Mouse (Mus musculus) spleen, postnatal 14 days (tissue): ENCODE results near the gene Ddx6.
"Not testable (repeated sequence)": the region's sequence is repeated elsewhere in the genome, so short reads cannot be mapped to it uniquely, and the experiment has no call there.

ENCODE experiments used
- DNase-seq, 2 experiments: peaks; one replicate each; pipeline ENCODE4 v3.0.0; 2021 to 2022; ENCODE audit warnings: low spot score in 2 of 2

Gene Ddx6

DNA sequence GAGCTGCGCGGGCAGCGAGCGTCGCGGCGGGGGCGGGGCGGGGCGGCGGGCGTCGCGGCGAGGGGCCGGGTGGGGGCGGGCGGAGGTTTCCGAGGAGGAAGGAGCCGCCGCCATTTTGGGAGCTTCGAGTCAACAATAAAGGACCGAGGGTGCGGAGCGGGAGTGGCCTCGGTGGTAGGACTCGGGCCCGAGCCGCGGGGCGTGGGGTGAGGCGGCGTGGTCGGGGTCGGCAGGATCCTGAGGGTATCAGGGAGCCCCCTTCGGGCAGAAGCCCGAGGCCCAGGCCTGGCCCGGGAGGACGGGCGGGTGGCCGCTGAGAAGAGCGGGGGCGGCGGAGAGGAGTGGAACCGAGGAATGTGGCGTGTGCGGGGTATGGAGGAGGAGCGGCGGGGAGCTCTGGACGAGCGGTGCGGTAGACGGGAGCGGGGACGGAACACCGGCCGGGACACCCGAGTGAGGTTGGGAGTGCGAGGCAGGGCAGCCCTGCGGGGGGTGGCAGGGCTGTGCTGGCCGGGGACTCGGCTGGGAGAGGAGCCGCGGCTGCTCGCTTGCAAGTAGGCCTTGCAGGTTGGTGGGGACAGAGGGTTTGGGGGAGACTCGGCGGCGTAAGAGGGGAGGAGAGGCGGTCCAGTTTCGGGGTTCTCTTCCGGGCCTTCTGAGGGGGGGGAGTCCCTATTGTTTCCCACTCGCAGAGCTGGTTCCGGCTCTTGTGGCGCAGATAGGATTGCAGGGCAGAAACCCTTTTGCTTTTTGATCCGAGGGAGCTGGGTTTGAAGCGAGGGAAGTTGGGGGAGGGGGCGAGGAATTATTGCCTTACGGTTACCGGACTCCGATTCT lies at the start of gene Ddx6:
Ddx6 (plus strand) TSS at position 114 of the 837 bp plus-strand sequence.
- peak; percentile 57 to 72 for DNase-seq

DNA sequence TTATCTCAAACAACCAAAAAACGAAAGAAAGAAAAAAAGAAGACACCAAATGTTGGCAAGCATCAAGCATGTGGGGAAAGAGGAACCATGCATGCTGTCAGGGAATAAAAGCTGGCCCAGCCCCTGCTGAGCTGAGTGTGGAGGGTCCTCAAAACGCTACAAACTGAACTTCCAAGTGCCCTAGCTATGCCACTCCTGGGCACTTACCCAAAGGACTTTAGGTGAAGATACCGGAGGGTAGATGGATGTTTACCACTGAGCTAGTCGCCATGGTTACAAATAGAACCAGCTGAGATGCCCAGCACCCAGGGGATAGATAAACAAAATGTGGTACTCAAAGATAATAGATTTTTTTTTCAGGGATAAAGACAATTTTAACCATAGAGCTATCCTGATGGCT lies 43.1 kb upstream of the Ddx6 start, which contains the start of gene Cxcr5:
Cxcr5 (minus strand) TSS at position 281 of the 400 bp plus-strand sequence.
- DNase-seq = no peak

DNA sequence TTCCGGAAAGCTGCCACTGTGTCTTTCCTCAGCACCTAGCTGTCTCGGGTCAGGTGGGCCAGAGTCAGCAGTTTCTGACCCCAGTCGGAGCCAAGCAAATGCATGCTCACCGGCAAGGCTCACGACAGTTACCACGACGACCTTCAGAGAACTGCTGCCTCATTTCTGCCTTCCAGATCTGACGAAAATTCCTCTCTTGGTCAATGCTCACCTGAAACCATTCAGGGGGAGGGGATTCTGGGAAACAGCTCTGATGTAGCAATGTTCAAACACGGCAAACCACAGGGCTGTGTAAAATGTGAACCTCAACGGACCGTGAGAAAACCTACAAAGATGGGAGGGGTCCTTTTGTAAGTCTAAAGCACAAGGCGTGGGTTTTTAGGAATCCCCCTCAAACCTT lies 41.8 kb upstream of the Ddx6 start:
- DNase-seq = no peak

DNA sequence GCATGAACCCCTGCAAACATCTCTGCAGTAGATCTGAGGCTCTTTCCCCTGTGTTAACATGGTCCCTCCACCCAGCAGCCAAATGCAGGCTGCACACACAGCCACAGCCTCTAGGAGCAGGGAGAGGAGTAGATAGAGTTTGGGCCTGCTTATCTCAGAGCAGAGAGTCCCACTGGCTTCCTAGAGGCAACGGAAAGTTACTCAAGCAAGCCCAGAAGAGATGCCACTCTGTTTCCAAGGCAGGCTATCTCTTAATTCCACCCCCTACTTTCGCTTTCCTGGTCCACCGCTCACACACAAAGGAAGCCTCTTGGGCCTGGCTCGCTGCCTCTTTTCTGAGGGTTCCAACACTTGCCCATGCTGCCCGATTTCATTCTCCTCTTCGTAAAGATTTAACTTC lies 39.3 kb upstream of the Ddx6 start:
- no peak for DNase-seq

DNA sequence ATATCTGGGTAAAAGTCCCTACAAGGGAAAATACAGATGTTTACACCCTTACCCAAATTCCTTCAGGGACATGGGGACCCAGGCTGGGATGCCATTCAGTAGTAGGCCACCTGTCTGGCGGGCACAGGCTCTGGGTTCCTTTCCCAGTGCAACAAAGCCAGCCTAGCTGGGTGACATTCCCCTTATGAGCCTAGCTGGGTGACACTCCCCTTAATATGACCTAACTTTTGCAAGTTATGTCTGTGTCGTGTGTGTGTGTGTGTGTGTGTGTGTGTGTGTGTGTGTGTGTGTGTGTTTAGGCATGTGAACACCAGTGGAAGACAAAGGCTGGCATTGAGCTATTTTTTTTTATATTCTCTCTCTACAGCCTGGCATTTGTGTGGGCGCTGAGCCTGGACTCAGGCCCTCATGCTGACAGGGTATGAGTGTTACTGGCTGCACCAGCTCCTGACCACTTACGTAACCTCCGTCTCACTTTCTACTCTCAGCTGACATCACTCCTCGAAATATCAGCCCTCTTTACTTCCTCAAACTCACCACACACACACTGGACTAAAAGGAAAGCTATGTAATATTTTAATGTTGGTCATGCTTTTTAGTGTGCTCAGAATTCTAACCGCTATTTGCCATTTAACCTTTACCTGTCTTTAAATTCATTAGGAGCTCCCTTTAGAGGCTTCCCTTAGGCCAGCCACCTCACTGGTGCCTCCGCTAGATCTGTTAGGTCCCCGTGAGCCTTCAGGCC lies 37.2 kb upstream of the Ddx6 start:
- no peak for DNase-seq

DNA sequence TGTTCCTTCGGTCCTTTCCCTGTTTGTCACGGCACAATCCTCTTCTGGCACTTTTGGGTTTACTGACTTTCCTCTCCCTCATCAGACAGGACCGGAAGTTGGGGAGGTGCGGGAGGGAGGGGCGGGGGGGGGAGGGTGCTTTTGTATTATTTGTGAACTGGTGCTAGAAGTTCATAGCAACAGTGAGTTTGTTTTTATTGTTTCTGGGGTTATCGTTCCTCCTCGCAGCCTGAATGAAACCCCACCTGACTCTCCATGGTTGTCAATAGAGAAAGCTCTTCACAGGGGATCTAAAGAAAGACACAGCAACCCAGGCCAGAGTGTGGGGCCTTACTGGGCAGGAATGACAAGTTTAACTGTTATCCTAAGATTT lies 36.6 kb upstream of the Ddx6 start:
- no peak for DNase-seq

DNA sequence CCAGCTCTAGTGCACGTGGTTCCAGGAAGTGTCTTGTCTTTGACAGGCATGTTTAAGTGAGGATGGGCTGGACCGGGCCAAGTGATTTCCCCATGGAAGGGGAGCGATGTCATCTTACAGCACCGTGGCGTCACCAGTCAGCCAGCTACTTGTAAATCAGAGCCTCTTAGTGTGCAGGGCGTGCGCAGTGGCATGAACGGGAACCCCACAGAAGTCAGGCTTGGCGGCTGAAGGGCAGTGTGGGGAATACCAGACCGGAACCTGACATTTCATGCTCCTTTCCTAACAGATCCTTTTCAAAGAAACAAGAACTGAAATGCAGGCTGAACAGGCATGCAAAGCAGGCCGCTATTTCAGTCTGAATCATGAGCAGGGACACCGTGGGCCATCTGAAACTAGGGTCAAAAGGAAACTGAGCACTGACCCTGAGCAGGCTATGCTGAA lies 33.7 kb upstream of the Ddx6 start:
- DNase-seq = peak; percentile 24 to 54

DNA sequence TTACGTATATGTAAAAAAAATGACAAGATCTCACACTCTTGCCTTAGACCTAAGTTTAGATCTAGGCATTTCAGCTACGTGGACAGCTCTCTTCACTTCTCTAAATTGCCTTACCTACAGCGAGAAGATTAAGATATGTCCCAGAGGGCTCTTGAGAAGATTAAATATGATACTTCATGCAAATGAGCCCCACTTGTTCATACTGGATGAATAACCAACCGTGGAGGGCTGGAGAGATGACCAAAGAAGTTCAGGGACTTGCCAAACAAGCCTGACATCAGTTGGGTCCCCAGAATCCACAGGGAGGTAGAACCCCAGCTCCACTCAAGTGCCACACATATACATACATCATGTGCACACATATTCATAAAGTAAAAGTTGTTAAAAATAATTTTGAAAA lies 31.4 kb upstream of the Ddx6 start:
- no peak for DNase-seq

DNA sequence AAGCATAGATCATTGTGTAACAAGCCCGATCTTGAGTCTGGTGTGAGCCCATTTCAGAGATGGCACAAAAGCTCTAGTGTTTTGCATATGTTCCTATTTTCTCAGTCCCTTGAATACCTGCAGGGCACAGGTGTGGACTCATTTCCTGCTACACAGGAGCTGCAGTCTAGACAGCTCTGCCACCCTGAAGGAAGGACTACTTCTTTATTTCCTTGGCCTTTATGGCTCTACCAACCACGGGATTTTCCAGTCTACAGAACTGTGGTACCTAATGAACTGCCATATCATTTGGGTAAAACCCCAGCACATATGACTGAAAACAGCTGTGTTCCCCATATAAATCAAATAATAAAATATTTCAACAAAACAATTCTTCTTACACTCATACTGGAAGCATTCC lies 29.6 kb upstream of the Ddx6 start:
- no peak for DNase-seq

DNA sequence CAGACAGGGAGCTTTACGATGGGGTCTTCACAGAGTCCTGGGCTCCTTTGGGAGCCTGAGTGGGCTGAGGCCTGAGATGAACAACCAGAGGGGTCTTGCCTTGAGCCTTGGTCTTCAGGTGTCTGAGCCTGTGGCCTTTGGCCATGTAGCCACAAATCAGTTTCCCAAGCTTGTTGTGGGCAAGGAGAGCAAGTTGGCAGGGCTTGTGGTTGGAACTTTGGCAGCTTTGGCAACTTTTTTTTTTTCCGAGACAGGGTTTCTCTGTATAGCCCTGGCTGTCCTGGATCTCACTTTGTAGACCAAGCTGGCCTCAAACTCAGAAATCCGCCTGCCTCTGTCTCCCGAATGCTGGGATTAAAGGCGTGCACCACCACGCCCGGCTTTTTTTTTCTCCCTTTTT lies 28.6 kb upstream of the Ddx6 start:
- not testable (repeated sequence) for DNase-seq

DNA sequence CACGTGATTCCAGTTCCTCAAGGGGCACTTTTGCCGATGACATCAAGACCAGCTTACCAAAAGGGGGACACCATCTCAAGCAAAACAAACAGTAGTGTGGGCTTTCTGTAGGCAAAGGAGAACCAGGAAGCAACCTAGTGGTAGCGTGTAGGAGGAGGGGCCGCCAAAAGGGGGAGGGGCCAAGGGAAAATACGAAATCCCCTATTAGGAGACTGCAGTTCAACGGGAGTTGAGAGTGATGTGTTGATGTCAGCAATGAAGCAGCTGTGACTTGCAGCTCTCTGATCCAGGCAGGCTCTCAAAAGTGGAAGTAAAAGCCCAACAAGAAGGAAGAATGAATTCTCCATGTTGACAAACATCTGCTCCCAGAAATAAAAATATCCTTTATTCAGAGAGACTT lies 25.3 kb upstream of the Ddx6 start:
- DNase-seq = peak; percentile 55 to 68

DNA sequence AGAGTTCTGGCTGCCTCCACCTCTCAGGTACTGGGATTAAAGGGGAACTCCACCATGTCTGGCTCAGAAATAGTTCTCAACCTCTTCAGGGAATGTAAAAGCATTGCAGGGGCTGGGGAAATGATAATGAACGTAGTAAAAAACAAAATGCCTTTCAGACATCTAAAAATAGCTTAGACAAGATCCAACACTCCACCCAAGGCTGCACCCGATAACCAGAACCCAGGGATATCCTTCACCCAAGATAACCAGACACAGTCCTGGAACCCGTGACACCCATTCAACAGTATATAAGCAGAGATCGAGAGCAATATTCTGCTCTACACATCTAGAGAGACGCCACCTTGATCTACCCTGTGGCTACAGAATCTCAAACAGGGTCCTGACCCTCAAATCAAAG lies 24.6 kb upstream of the Ddx6 start:
- no peak for DNase-seq

DNA sequence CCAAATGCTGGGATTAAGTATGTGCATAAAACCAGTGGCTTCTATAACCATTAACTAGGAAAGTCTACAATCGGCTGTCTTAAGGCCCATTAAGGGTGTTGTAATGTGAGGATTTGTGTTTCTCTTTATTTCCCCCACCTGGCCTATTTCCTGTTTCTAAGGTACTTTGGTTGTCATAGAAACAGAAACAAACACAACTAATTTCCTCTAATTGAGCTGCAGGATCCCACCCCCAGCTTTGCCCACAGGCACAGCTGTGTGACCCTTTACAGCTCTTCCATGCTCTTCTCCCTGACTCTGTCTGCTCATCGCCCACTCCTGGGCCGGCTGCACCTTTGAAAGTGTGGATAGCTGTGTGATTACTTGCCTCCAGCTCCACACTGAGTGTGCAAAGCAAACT lies 23.3 kb upstream of the Ddx6 start:
- no peak for DNase-seq

DNA sequence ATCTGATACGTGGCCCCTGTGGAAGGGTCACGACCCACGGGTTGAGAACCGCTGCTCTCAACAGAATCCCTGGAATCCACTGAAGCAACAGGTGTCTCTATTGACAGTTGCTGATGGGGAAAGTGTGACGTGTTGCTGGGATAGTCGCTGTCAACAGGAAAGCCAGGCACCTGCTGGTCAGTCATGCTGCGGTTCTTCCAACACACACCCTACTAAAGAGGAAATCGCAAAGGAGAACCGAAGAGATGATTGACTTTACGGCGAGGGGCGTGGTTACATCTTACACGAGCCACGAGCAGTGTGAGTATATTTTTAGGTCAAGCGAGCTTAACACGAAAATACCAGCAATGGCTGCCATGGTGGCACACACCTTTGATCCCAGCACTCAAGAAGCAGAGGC lies 22.3 kb upstream of the Ddx6 start:
- peak; percentile 40 to 56 for DNase-seq

DNA sequence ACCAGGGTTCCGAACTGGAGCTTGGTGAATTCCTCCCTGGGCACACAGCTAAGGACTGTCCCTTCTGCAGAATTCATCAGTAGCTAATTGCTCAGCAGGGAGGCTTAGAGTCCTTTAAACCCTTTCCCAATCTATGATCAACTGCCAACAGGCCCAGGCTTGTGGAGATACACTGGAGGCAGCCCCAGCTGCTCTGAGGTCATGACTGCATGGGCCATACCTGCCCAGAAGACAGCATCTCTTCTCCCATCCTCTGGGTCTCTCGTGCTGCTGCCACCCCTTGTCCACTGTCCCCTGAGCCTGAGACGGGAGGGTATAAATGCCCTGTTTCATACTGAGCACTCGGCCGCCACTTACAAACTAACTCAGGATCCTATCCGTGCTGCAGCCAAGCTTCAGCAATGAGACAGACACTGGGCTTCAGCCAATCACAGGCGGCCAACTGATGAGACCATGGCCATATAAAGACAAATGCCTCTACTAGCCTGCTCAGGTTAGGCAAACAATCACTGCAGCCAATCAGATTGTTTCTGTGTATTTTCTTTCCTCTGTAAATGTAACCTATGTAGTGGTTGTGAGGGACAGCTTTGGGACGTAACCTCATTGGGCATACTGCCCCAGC lies 17.9 kb upstream of the Ddx6 start:
- DNase-seq = no peak

DNA sequence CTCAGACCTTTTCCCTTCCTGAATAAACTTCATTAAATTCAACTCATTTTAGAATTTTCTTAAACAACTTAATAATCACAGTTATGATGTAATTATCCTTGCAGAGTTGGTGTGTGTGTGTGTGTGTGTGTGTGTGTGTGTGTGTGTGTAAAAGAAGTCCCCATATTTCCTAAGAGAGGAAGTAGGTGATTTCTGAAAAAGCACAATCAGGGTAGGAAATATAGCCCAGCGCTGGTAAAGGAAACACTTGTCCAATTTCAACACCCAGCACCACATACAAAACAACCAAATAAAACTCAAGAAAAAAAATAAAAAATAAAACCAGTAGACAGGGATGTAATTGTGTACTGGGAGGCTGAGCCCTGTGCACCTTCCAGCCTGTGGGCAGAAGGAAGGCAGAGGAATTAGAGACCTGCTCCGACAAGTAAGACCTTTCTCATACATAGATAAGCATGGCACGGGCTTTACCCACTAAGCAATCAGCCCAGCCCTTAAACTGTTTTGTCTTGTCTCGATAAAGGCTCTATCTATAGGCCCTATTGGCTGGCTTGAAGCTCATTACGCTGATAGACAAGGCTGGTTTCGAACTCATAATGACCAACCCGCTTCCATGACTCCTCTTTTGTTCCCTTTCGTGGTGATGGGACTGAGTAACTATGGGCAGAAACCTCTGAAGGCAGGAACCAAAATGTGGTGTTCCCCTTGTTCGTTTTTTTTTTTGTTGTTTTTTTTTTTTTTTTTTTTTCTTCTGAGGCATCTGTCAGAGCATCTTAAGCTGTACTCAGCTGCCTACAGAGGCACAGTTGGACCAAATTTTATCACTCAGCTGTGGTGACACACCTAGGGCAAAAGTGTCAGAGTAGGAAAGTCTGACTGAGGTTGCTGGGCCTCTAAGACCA lies 17.2 kb upstream of the Ddx6 start:
- no peak for DNase-seq

DNA sequence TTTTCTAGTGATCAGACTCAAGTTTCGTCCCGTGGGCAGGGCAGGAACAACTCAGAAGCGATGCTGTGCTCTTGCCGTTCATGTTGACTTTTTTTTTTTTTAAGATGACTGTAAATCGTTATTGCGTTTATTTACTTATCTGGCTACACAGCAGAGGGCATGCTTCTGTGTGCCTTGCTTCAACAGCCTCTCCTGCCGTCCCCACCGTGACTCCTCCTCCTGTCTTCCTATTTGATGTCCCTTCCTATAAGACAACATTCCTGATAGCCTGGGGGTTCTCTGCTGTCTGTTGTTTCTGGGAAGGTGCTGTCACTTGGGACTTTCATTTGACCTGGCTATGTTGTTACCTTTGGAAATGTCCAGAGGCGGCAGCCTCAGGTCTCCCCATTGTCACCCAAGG lies 16.1 kb upstream of the Ddx6 start:
- DNase-seq = no peak

DNA sequence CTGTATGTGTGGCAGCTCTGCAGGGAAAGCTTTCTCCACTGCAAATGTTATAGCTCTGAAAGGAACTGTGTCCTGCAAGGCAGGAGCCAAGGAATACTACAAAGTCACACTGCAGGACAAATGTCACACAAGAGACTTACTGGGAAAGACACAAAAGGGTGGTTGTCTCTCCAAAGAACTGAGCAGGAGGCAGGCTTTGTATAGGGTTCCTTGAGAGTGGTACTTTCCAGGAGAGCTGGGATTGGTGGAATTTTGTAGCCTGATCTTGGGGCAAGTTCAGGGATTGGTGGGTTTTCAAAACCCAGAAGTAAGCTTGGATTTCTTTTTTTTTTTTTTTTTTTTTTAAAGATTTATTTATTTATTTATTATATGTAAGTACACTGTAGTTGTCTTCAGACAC lies 15.6 kb upstream of the Ddx6 start:
- DNase-seq = no peak

DNA sequence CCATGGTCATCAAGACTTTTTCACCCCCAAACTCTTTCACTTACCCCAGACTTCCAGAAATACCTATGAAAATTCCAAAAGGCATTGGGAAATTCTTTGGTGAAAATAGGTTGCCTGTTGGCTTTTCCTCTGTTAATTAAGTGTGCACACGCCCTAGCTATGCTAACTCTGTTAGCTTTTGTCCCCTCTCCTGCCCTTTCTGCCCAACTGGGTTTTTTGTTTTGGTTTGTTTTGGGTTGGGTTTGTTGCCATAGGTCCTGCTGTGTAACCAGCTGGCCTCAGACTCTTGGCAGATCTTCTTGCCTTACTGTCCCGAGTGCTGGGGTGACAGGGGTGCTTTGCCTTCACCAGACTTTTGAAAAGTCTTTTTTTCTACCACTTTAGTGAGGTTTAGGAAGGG lies 13.7 kb upstream of the Ddx6 start:
- DNase-seq = no peak

DNA sequence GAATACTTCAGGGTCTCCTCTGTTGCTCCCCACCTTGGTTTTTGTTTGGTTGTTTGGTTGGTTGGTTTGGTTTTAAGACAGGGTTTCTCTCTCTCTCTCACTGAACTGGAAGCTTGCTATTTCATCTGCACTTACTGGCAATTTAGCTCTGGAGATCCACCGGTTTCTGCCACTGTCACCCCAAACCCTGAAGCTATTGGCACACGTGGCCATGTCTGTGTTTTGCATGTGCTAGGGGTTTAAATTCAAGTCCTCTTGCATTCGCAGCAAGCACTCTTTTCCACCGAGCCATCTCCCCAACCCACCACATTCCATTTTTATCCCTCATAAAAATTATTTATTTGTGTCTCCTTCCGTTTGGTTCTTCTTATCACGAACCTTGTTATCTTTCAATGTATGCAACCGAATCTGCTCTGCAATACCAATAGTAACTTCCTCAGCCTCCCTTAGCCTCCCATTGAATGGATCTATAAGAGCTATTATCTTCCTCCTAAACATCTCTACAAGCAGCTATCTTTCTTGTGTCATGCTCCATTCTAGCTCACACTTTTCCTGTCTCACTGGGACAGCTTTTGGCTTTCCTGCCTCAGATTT lies 13.0 kb upstream of the Ddx6 start:
- DNase-seq = no peak

DNA sequence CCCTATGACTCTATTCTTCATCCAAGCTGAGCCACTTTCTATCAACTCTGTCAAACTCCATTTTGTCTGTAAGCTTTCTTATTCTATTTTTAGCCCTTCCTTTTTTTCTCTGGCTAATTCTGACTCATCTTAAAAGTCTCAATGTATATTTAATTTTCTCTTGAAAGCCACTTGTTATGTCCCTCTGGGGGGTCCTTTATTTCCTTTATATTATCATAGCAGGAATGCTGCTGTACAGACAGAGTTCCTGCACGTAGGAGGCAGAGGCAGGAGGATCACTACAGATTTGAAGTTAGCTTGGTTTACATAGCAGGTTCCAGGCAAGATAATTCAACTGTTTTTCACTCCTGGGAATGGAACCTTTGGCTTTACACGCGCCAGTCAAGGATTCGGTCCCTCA lies 11.5 kb upstream of the Ddx6 start:
- no peak for DNase-seq
